Mouse (Mus musculus): Measurements from ENCODE around the gene Sox13. TPM values are rescaled to one million over a fixed set of nuclear protein-coding genes. Genes with fewer than 3 reads are reported as not detected.

The Sox13 gene
- total and polyA plus RNA-seq, 3 experiments, result 0.03 TPM; not detected in 2

DNA sequence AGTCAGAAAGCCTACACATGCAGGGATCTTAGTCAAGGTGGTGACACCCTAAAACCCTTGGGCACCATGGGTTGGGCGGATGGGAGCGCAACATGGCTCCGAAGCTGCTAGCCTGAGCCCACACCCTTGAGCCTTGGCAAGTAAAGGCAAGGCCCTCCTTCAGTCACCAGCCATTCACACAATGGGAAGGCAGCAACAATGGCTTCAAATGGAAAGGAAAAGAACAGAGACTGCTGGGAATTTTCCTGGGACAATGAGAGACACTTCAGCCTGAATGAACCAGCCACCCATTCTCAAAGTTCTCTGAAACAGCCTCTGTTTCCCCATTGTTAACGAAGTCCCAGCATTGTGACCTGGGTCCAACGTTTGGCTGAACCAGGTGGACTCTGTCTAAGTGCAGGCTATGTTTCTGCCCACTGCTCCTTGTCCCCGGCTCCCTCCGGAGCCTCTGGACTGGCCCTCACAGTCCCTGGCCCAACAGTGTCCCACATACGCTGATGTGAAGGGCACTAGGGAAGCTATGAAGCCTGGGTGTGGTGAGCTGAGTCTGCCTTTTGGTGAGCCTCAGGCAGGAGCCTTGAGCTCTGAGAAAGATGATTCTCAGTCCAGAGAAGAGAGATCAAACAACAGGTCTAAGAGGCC, 12.6 kb downstream of the Sox13 start:
- Histone ChIP-seq H3K9me3 (replicated peaks; ENCODE audit: insufficient read depth, low read length) (no peaks in the 10 kb centered on the region), H3K36me3 (ENCODE audit: control insufficient read depth in 1 of 2, insufficient read depth in 2 of 2, low read length in 2 of 2) (no peaks in the 10 kb centered on the region), H3K4me3 (ENCODE audit: control insufficient read depth in 1 of 2, insufficient read depth in 1 of 2, low read depth in 2 of 2, low read length in 2 of 2) (no peak overlapping the region), H3K79me2 (ENCODE audit: control insufficient read depth, insufficient read depth, low read length, poor library complexity) (no peaks in the 10 kb centered on the region), H3K27me3 (ENCODE audit: control insufficient read depth in 1 of 2, insufficient read depth in 2 of 2, low read length in 2 of 2) (peaks cover 0 to 3% of the 10 kb centered on the region in 2 experiments; a peak in 2 of 4 replicates), H3K4me1 (ENCODE audit: control insufficient read depth in 1 of 2, insufficient read depth in 2 of 2, low read length in 2 of 2) (no peaks in the 10 kb centered on the region), H3K9ac (ENCODE audit: control insufficient read depth, low read depth, low read length, poor library complexity, severe bottlenecking) (no peak overlapping the region), H3K27ac (ENCODE audit: control insufficient read depth, low read depth, low read length) (no peak overlapping the region)
- TF ChIP-seq RAD21 (IDR thresholded peaks at IDR 0.05; ENCODE audit: low read depth, low read length) (no peak), MAX (IDR thresholded peaks at IDR 0.05; ENCODE audit: low read length) (no peak), ZNF384 (IDR thresholded peaks at IDR 0.05; ENCODE audit: low read depth, low read length) (no peak), POLR2AphosphoS2 (IDR thresholded peaks at IDR 0.05; ENCODE audit: low read length) (no peak)
- no peak for DNase-seq (ENCODE audit: low read depth, low spot score)

DNA sequence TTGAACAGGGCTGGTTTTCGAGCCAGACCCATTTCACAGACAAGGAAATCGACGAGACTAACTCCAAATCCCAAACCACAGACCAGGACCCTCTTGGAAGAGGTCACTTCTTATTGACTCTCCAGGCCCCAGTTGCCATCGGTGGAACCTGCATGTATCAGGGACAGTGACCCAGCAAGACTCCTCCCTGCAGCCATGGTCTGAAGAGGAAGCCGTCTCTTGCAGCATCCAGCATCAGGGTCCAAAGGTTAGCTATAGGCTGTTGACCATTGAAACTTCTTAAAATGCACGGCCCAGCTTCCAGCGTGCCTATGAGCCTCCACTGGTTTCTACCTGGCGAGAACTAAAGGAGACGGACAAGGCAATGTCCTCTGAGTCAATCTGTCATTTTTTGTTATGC, 14.4 kb downstream of the Sox13 start:
- DNase-seq (ENCODE audit: low read depth, low spot score), result no peak

DNA sequence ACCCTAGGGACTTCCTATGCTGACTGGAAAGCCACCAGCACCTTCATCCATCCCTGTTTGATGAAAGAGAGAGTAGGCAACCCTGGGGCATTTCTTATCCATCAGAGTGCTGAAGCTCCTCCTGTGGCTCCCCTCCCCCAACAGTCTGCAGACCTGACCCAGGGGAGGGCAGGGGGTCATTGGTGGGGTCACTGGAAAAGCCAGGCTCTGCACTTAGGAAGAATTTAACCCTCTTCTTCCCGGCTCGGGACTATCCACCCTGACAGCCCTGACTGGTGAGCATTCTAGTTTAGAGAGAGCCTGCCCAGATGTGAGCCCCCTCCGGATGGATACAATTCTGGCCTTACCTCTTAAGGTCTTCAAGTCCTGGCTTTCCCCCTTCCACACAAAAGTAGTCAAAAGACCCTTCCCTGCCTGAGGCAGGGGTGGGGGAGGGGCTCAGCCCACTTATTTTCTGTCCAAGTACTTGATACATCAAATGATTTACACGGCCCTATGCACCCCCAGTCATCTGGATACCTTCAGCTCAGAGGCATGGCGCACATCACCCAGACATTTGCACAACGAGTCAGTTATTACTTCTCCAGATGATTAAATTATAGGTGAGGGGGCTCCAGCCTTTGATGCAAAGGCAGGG, 15.2 kb downstream of the Sox13 start:
- H3K27ac ChIP-seq (ENCODE audit: control insufficient read depth, low read depth, low read length), result no peak overlapping the region
- no peak overlapping the region for H3K4me3 ChIP-seq (ENCODE audit: control insufficient read depth in 1 of 2, insufficient read depth in 1 of 2, low read depth in 2 of 2, low read length in 2 of 2)
- no peaks in the 10 kb centered on the region for H3K9me3 ChIP-seq (replicated peaks; ENCODE audit: insufficient read depth, low read length)
- H3K27me3 ChIP-seq (ENCODE audit: control insufficient read depth in 1 of 2, insufficient read depth in 2 of 2, low read length in 2 of 2), result no peaks in the 10 kb centered on the region; a peak in 2 of 4 replicates
- DNase-seq (ENCODE audit: low read depth, low spot score), result no peak
- no peaks in the 10 kb centered on the region for H3K36me3 ChIP-seq (ENCODE audit: control insufficient read depth in 1 of 2, insufficient read depth in 2 of 2, low read length in 2 of 2)
- H3K79me2 ChIP-seq (ENCODE audit: control insufficient read depth, insufficient read depth, low read length, poor library complexity), result no peaks in the 10 kb centered on the region
- H3K4me1 ChIP-seq (ENCODE audit: control insufficient read depth in 1 of 2, insufficient read depth in 2 of 2, low read length in 2 of 2), result no peaks in the 10 kb centered on the region
- H3K9ac ChIP-seq (ENCODE audit: control insufficient read depth, low read depth, low read length, poor library complexity, severe bottlenecking), result no peak overlapping the region
- no peak for TF ChIP-seq KAT2A (conservative IDR thresholded peaks at IDR 0.05; ENCODE audit: low read depth, low read length)
- no peak for TF ChIP-seq E2F4 (IDR thresholded peaks at IDR 0.05; ENCODE audit: borderline replicate concordance, low read depth, low read length)
- TF ChIP-seq CTCF (IDR thresholded peaks at IDR 0.05 in 2 of 3, conservative IDR thresholded peaks at IDR 0.05 in 1 of 3; ENCODE audit: control insufficient read depth in 1 of 3, insufficient read depth in 1 of 3, low read depth in 2 of 3, low read length in 3 of 3, poor library complexity in 1 of 3, severe bottlenecking in 1 of 3), result no peak
- TF ChIP-seq TCF12 (IDR thresholded peaks at IDR 0.05; ENCODE audit: low read depth, low read length), result no peak
- TF ChIP-seq MYC (IDR thresholded peaks at IDR 0.05; ENCODE audit: low read depth, low read length), result no peak
- TF ChIP-seq ELF1 (IDR thresholded peaks at IDR 0.05; ENCODE audit: low read depth, low read length), result no peak
- no peak for TF ChIP-seq MAX (IDR thresholded peaks at IDR 0.05; ENCODE audit: low read length)
- no peak for TF ChIP-seq CHD1 (IDR thresholded peaks at IDR 0.05; ENCODE audit: low read depth, low read length)
- no peak for TF ChIP-seq MAZ (IDR thresholded peaks at IDR 0.05; ENCODE audit: low read depth, low read length)
- TF ChIP-seq EP300 (IDR thresholded peaks at IDR 0.05; ENCODE audit: low read depth in 1 of 2, low read length in 2 of 2), result no peak
- TF ChIP-seq MAFK (IDR thresholded peaks at IDR 0.05; ENCODE audit: borderline replicate concordance, low read depth, low read length), result no peak
- TF ChIP-seq POLR2AphosphoS5 (IDR thresholded peaks at IDR 0.05; ENCODE audit: borderline replicate concordance, low read depth, low read length), result no peak
- no peak for TF ChIP-seq TBP (IDR thresholded peaks at IDR 0.05; ENCODE audit: low read depth, low read length)
- no peak for TF ChIP-seq SIN3A (IDR thresholded peaks at IDR 0.05; ENCODE audit: low read length)
- no peak for TF ChIP-seq USF1 (IDR thresholded peaks at IDR 0.05; ENCODE audit: low read depth, low read length)
- no peak for TF ChIP-seq MEF2A (IDR thresholded peaks at IDR 0.05; ENCODE audit: extremely low read depth, insufficient replicate concordance, low read depth, low read length, poor library complexity, severe bottlenecking)
- no peak for TF ChIP-seq UBTF (IDR thresholded peaks at IDR 0.05; ENCODE audit: borderline replicate concordance, insufficient read depth, low read depth, low read length)

More for the DNA sequence above, 14.4 kb downstream of the Sox13 start:
- Histone ChIP-seq H3K27ac (ENCODE audit: control insufficient read depth, low read depth, low read length) (no peak overlapping the region), H3K4me1 (ENCODE audit: control insufficient read depth in 1 of 2, insufficient read depth in 2 of 2, low read length in 2 of 2) (no peaks in the 10 kb centered on the region), H3K36me3 (ENCODE audit: control insufficient read depth in 1 of 2, insufficient read depth in 2 of 2, low read length in 2 of 2) (no peaks in the 10 kb centered on the region), H3K9me3 (replicated peaks; ENCODE audit: insufficient read depth, low read length) (no peaks in the 10 kb centered on the region), H3K79me2 (ENCODE audit: control insufficient read depth, insufficient read depth, low read length, poor library complexity) (no peaks in the 10 kb centered on the region), H3K27me3 (ENCODE audit: control insufficient read depth in 1 of 2, insufficient read depth in 2 of 2, low read length in 2 of 2) (no peaks in the 10 kb centered on the region; a peak in 2 of 4 replicates), H3K4me3 (ENCODE audit: control insufficient read depth in 1 of 2, insufficient read depth in 1 of 2, low read depth in 2 of 2, low read length in 2 of 2) (no peak overlapping the region), H3K9ac (ENCODE audit: control insufficient read depth, low read depth, low read length, poor library complexity, severe bottlenecking) (no peak overlapping the region)
- TF ChIP-seq JUND (IDR thresholded peaks at IDR 0.05; ENCODE audit: low read depth, low read length) (no peak), SMC3 (IDR thresholded peaks at IDR 0.05; ENCODE audit: low read depth, low read length) (no peak), E2F4 (IDR thresholded peaks at IDR 0.05; ENCODE audit: borderline replicate concordance, low read depth, low read length) (no peak), NELFE (IDR thresholded peaks at IDR 0.05; ENCODE audit: low read depth, low read length) (no peak), TCF12 (IDR thresholded peaks at IDR 0.05; ENCODE audit: low read depth, low read length) (no peak), ELF1 (IDR thresholded peaks at IDR 0.05; ENCODE audit: low read depth, low read length) (no peak), NRF1 (IDR thresholded peaks at IDR 0.05; ENCODE audit: insufficient read depth, low read depth, low read length, poor library complexity, severe bottlenecking) (no peak), CHD2 (IDR thresholded peaks at IDR 0.05; ENCODE audit: low read length) (no peak), CHD1 (IDR thresholded peaks at IDR 0.05; ENCODE audit: low read depth, low read length) (no peak), RCOR1 (IDR thresholded peaks at IDR 0.05; ENCODE audit: low read depth, low read length) (no peak), CTCF (IDR thresholded peaks at IDR 0.05 in 2 of 3, conservative IDR thresholded peaks at IDR 0.05 in 1 of 3; ENCODE audit: control insufficient read depth in 1 of 3, insufficient read depth in 1 of 3, low read depth in 2 of 3, low read length in 3 of 3, poor library complexity in 1 of 3, severe bottlenecking in 1 of 3) (no peak), POLR2AphosphoS5 (IDR thresholded peaks at IDR 0.05; ENCODE audit: borderline replicate concordance, low read depth, low read length) (no peak)
